Mouse (Mus musculus) myocyte (in vitro differentiated cells): Measurements from ENCODE around the gene Fam131b.

ENCODE experiments used
- MYOD1 ChIP-seq, 3 experiments: IDR thresholded peaks; one replicate each; pipeline ENCODE4 v1.6.1; 2011; ENCODE audit warnings: control low read depth in 2 of 3, low read depth in 2 of 3, mild to moderate bottlenecking in 2 of 3, moderate library complexity in 1 of 3; ENCODE audit not compliant: insufficient read length in 2 of 3, control insufficient read depth in 1 of 3
- POLR2A ChIP-seq: IDR thresholded peaks from one replicate; pipeline ENCODE4 v1.6.1; 2011; ENCODE audit warnings: low read depth, mild to moderate bottlenecking, control low read depth, moderate library complexity; ENCODE audit not compliant: insufficient read length
- SRF ChIP-seq: IDR thresholded peaks from one replicate; pipeline ENCODE4 v1.6.1; 2011; ENCODE audit warnings: low read depth; ENCODE audit not compliant: control insufficient read depth, insufficient read length
- TCF12 ChIP-seq: IDR thresholded peaks from one replicate; pipeline ENCODE4 v1.6.1; 2011; ENCODE audit warnings: mild to moderate bottlenecking, control low read depth; ENCODE audit not compliant: poor library complexity, insufficient read depth, severe bottlenecking
- USF1 ChIP-seq: IDR thresholded peaks from one replicate; pipeline ENCODE4 v1.6.1; 2011; ENCODE audit warnings: low read depth, mild to moderate bottlenecking, control low read depth, moderate library complexity

DNA sequence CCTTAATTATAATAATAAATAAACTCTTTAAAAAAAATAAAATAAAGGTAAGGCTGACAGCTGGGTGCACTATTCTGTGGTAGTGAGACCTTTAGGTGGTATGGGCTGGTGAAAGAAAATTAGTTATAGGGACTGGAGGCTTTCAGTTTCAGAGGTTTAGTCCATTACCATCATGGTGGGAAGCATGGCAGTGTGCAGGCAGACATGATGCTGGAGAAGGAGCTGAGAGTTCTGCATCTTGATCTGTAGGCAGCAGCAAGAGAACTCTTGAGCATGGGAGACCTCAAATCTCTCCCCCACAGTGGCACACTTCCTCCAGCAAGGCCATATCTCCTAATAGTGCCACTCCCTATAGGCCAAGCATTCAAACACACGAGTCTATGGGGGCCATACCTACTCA, 17.7 kb upstream of the Fam131b start:
- TF ChIP-seq TCF12 (no peak), POLR2A (no peak), MYOD1 (IDR thresholded peaks at IDR 0.05; ENCODE audit: control insufficient read depth in 1 of 3, insufficient read length in 2 of 3, low read depth in 2 of 3) (no peak), SRF (no peak), USF1 (no peak)
